Mouse (Mus musculus) neural tube, embryonic 11.5 days (tissue): ENCODE measurements around the gene Bola1. TPM values are rescaled to one million over a fixed set of nuclear protein-coding genes. Genes with fewer than 3 reads are reported as not detected.
"Not testable (repeated sequence)": the region's sequence is repeated elsewhere in the genome, so short reads cannot be mapped to it uniquely, and the experiment has no call there.

Experiments used
- ATAC-seq: fragments of 200-750 bp; cut with Nextera tagmentation; 2 replicates; pipeline ENCODE4 v1.8.0; 2017; ENCODE audit warnings: moderate number of reproducible peaks, mild to moderate bottlenecking, moderate TSS enrichment, moderate library complexity; ENCODE audit not compliant: insufficient read depth, low FRiP score, low TSS enrichment
- DNase-seq: peaks from one replicate; pipeline ENCODE4 v3.0.0-alpha.2; 2015; ENCODE audit warnings: low spot score
- H3K27ac ChIP-seq: fragments of 300-500 bp; sonication (generic); 2 replicates; pipeline ENCODE4 v1.5.1; 2014; ENCODE audit warnings: low read depth, mild to moderate bottlenecking, low read length
- H3K27me3 ChIP-seq: fragments of 300-500 bp; sonication (generic); 2 replicates; pipeline ENCODE4 v1.6.1; 2014; ENCODE audit warnings: mild to moderate bottlenecking, low read length, mixed read lengths; ENCODE audit not compliant: control insufficient read depth, insufficient read depth
- H3K36me3 ChIP-seq: fragments of 300-500 bp; sonication (generic); 2 replicates; pipeline ENCODE4 v1.6.1; 2014; ENCODE audit warnings: mild to moderate bottlenecking, low read length, moderate library complexity, mixed read lengths; ENCODE audit not compliant: control insufficient read depth, insufficient read depth
- H3K4me1 ChIP-seq: fragments of 300-500 bp; sonication (generic); 2 replicates; pipeline ENCODE4 v1.6.1; 2014; ENCODE audit warnings: low read length, mixed read lengths; ENCODE audit not compliant: control insufficient read depth, insufficient read depth
- H3K4me2 ChIP-seq: fragments of 300-500 bp; sonication (generic); 2 replicates; pipeline ENCODE4 v1.6.1; 2014; ENCODE audit warnings: low read depth, mild to moderate bottlenecking, moderate library complexity
- H3K4me3 ChIP-seq: fragments of 300-500 bp; sonication (generic); 2 replicates; pipeline ENCODE4 v1.5.1; 2014; ENCODE audit warnings: low read depth, low read length
- H3K9ac ChIP-seq: fragments of 300-500 bp; sonication (generic); 2 replicates; pipeline ENCODE4 v1.6.1; 2014; ENCODE audit warnings: mild to moderate bottlenecking, low read length
- H3K9me3 ChIP-seq: fragments of 300-500 bp; sonication (generic); 2 replicates; pipeline ENCODE4 v1.6.1; 2016; ENCODE audit warnings: low read length; ENCODE audit not compliant: control insufficient read depth
- WGBS: fragments of 180-500 bp; shearing (Covaris S2); extraction: QIAGEN DNeasy Blood & Tissue Kit; methylation state at CpG from one replicate; pipeline ENCODE4 v1.1.7; 2014; 5-methylcytosine and 5-hydroxymethylcytosine counted together
- polyA plus RNA-seq: library from polyadenylated mRNA; unstranded; fragments of >200 nt; fragmentation: Nextera tagmentation; extraction: Ambion mirVana; gene quantifications from 2 replicates; pipeline ENCODE4 v1.2.1, GENCODE M21; 2014

The Bola1 gene
- polyA plus RNA-seq, 1 experiment from 2014 or later: 70.4 TPM

DNA sequence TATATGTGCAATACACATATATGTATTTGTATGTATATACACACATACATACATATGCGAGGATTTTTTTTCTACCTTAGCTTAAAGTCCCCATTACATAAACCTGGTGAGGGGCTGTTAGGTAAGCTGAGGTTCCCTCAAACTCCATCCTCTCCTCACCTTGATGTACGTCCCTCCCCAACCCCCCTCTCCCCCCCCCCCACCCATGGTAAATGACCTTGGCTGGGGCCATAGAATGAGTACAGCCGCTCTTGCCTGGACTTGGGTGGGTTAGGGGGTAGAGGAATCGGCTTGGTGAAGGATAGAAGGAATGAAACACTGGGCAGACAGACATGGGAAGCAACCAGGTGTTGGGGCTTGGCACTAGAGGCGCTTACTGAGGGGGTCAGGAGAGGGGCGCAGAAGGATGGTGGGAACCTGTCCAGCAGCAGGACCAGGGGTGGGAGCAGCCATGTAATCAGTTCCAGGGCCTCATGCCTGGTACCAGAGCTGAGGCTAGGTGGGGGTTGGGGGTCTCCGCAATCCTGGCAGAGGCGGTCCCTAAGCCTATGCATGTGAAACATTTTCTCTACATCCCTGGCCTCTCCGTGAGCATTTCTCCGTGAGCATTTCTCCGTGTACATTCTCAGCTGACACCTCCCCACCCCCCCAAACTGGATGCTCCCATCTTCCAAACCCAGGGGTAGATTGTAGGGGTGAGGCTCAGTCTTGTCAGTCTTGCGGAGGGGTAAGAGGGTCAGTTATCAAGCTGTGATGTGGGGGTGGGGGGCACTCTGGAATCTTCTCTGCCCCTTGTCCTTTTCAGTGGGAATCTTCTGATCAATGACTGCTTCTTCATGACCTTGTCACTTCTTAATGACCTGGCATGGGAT, 37.8 kb downstream of the Bola1 start:
- no peak for DNase-seq
- Histone ChIP-seq H3K36me3 (peaks cover 2% of the 10 kb centered on the region), H3K4me3 (peak overlapping the region; percentile 43), H3K9me3 (no peaks in the 10 kb centered on the region), H3K4me1 (0 out of 2 replicates have a peak, but pooled peaks cover 3% of the 10 kb centered on the region), H3K9ac (0 out of 2 replicates have a peak overlapping the region, but pooled peaks have one; percentile 1), H3K27ac (no peak overlapping the region), H3K27me3 (no peaks in the 10 kb centered on the region), H3K4me2 (peak overlapping the region; percentile 73)
- peak; percentile 33; the same call in 1 of the 2 replicates for ATAC-seq
- 36% methylated on average over 11 of the region's 12 CpGs for WGBS

GRCm38 (mm10) chr3:96180727-96181477, 38.6 kb downstream of the Bola1 start, which contains the start of gene Sv2a:
Gene Sv2a (plus strand): TSS chr3:96181151.
- ATAC-seq: peak; percentile 60
- 0% methylated on average over 5 of the region's 23 CpGs for WGBS
- Histone ChIP-seq H3K27ac (no peak within 1 kb of the TSS), H3K9me3 (no peaks in the 10 kb centered on the region), H3K27me3 (no peaks in the 10 kb centered on the region), H3K4me3 (peak within 1 kb of the TSS; percentile 43), H3K36me3 (peaks cover 2% of the 10 kb centered on the region), H3K4me2 (peak within 1 kb of the TSS; percentile 73), H3K4me1 (0 out of 2 replicates have a peak, but pooled peaks cover 3% of the 10 kb centered on the region), H3K9ac (peak within 1 kb of the TSS; percentile 64)
- DNase-seq: peak; percentile 53

- Histone ChIP-seq H3K27me3 (no peaks in the 10 kb centered on the region), H3K9ac (no peak overlapping the region), H3K4me2 (no peak overlapping the region), H3K4me3 (no peak overlapping the region), H3K9me3 (no peaks in the 10 kb centered on the region), H3K36me3 (peaks cover 2% of the 10 kb centered on the region), H3K4me1 (0 out of 2 replicates have a peak, but pooled peaks cover 3% of the 10 kb centered on the region), H3K27ac (no peak overlapping the region)
- ATAC-seq (no peak), DNase-seq (no peak)
- 68% methylated on average over 4 of the region's 4 CpGs for WGBS
Observed at GRCm38 (mm10) chr3:96179531-96179930, 40.0 kb downstream of the Bola1 start.

DNA sequence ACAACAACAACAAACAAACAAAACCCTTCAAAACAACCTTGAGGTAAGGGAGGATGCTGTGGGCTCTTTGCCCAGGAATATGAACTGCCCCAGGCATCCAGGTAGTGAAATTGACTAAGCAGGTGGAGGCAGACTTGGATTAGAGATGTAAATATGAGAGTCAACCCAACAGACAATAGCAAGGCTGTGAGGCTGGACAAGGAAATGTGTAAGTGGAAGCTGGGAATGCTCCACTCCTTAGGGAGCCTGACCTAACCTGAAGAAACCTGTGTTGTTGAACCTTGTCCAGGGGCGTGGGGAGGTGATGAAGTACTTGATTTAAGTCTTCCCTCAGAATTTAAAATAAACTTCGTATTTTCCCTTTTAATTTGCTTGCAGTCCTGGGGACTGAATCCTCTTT, 40.6 kb downstream of the Bola1 start:
- WGBS: 85% methylated on average over 2 of the region's 2 CpGs
- ATAC-seq (no peak), DNase-seq (no peak)
- Histone ChIP-seq H3K9ac (no peak overlapping the region), H3K36me3 (peaks cover 2% of the 10 kb centered on the region), H3K4me1 (peaks cover 6% of the 10 kb centered on the region; the same call in 1 of the 2 replicates), H3K4me3 (no peak overlapping the region), H3K27me3 (no peaks in the 10 kb centered on the region), H3K9me3 (no peaks in the 10 kb centered on the region), H3K4me2 (no peak overlapping the region), H3K27ac (no peak overlapping the region)

DNA sequence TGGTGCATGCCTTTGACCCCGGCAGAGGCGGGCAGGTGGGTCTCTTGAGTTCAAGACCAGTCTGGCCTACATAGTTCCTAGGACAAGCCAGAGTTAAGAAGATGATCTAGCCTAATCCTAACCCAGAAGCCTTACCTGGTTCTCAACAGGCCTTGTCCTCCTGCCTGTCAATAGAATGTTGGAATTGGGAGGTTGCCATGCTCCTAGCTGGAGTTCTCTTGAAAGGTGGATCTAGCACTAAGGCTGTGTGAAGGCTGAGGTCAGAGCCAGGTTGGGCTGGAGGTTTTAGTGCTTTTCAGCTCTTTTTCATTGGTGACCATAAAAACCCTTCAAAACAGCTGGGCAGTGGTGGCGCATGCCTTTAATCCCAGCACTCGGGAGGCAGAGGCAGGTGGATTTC, 41.1 kb downstream of the Bola1 start:
- peaks cover 7% of the 10 kb centered on the region; the same call in 1 of the 2 replicates for H3K4me1 ChIP-seq
- H3K9me3 ChIP-seq: no peaks in the 10 kb centered on the region
- H3K27me3 ChIP-seq: no peaks in the 10 kb centered on the region
- WGBS: 93% methylated on average over 4 of the region's 4 CpGs
- no peak overlapping the region for H3K27ac ChIP-seq
- ATAC-seq (no peak), DNase-seq (no peak)
- peaks cover 2% of the 10 kb centered on the region for H3K36me3 ChIP-seq
- H3K9ac ChIP-seq: no peak overlapping the region
- no peak overlapping the region for H3K4me2 ChIP-seq
- H3K4me3 ChIP-seq: no peak overlapping the region

DNA sequence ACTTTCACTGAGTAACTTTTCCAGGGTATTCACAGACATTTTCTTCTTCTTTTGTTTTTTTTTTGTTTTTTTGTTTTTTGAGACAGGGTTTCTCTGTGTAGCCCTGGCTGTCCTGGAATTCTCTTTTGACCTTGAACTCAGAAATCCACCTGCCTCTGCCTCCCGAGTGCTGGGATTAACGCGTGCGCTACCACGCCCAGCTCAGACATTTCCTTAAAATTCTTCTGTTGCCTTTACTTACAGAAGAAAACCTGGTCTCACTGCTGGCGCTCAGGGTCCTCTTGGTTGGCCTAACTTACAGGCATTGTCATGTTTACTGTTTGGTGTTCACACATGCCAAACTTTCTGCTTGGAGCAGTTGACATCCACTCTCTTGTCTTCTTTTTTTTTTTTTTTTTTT, 44.3 kb downstream of the Bola1 start:
- H3K4me3 ChIP-seq: no peak overlapping the region
- ATAC-seq: no peak
- H3K9ac ChIP-seq: no peak overlapping the region
- peaks cover 12% of the 10 kb centered on the region for H3K4me1 ChIP-seq
- H3K4me2 ChIP-seq: no peak overlapping the region
- no peak overlapping the region for H3K27ac ChIP-seq
- no peak for DNase-seq
- WGBS: 97% methylated on average over 6 of the region's 6 CpGs
- no peaks in the 10 kb centered on the region for H3K9me3 ChIP-seq
- no peaks in the 10 kb centered on the region for H3K27me3 ChIP-seq
- H3K36me3 ChIP-seq: peaks cover 2% of the 10 kb centered on the region

DNA sequence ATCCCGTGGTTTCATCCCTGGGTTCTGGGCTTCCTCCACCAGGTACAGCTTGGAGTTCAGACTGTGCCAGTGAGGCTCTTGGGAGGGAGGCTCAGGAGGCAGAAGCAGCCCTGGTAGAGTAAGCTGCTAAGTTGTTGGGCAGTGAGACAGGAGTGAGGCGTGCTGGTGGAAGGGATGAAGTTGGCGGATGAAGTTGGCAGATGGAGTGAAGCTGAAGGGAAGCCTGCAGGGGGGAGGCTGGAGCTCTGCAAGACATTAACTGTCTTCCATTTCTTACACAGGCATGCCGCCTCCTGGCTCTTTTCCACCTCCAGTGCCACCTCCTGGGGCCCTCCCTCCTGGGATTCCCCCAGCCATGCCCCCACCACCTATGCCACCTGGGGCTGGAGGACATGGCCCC, 45.5 kb downstream of the Bola1 start:
- ATAC-seq, H3K9ac ChIP-seq, H3K9me3 ChIP-seq, H3K27me3 ChIP-seq, H3K4me2 ChIP-seq, H3K36me3 ChIP-seq, DNase-seq, H3K27ac ChIP-seq, H3K4me3 ChIP-seq: not testable (repeated sequence)
- 93% methylated on average over 4 of the region's 4 CpGs for WGBS
- peaks cover 12% of the 10 kb centered on the region for H3K4me1 ChIP-seq

GRCm38 (mm10) chr3:96173185-96173584, 46.3 kb downstream of the Bola1 start:
- Histone ChIP-seq H3K4me3 (peak overlapping the region; percentile 94), H3K27ac (no peak overlapping the region), H3K9ac (peak overlapping the region; percentile 95), H3K4me2 (peak overlapping the region; percentile 94), H3K9me3 (no peaks in the 10 kb centered on the region), H3K4me1 (peaks cover 12% of the 10 kb centered on the region), H3K36me3 (peaks cover 2% of the 10 kb centered on the region), H3K27me3 (no peaks in the 10 kb centered on the region)
- no peak for DNase-seq
- no peak for ATAC-seq
- WGBS: 41% methylated on average over 7 of the region's 7 CpGs
